Mouse (Mus musculus) bone marrow, adult 2 months (tissue): Measurements from ENCODE around the gene Rab6b. TPM values are rescaled to one million over a fixed set of nuclear protein-coding genes. Genes with fewer than 3 reads are reported as not detected.
A peak's percentile ranks its signal among the peaks of the same experiment; 100 is the strongest.

Experiments used
- H3K27ac ChIP-seq: fragments of 200-500 bp; 2 replicates; pipeline ENCODE4 v1.5.1; 2012; ENCODE audit warnings: low read depth, mild to moderate bottlenecking, control low read depth, inconsistent platforms, low read length; ENCODE audit not compliant: control insufficient read depth, poor library complexity, insufficient read depth
- H3K4me1 ChIP-seq: fragments of 200-500 bp; 2 replicates; pipeline ENCODE4 v1.6.1; 2011; ENCODE audit warnings: low read length; ENCODE audit not compliant: control insufficient read depth, insufficient read depth
- H3K4me3 ChIP-seq: fragments of 200-500 bp; replicated peaks from 2 replicates; pipeline ENCODE3; 2011; ENCODE audit warnings: mild to moderate bottlenecking, low read depth, low read length, control low read depth; ENCODE audit not compliant: control insufficient read depth
- CTCF ChIP-seq: fragments of 200-500 bp; IDR thresholded peaks from 2 replicates; pipeline ENCODE4 v1.5.1; 2011; ENCODE audit warnings: low read length, control low read depth; ENCODE audit not compliant: control insufficient read depth, insufficient read depth
- POLR2A ChIP-seq: fragments of 200-500 bp; IDR thresholded peaks from 2 replicates; pipeline ENCODE4 v1.6.1; 2011; ENCODE audit warnings: low read depth, mild to moderate bottlenecking, control low read depth, low read length, borderline replicate concordance; ENCODE audit not compliant: control insufficient read depth
- WGBS: fragments of 180-500 bp; shearing (Covaris S2); methylation state at CpG from one replicate; pipeline ENCODE4 v1.1.7; 2018; 5-methylcytosine and 5-hydroxymethylcytosine counted together
- polyA plus RNA-seq: library from polyadenylated mRNA; stranded (reverse); fragments of >200 nt; gene quantifications from 2 replicates; pipeline ENCODE4 v1.2.4, GENCODE M21; 2011; ENCODE audit warnings: low replicate concordance; ENCODE audit not compliant: missing spikeins, insufficient read depth, insufficient read length

The Rab6b gene
- polyA plus RNA-seq, 1 experiment = 1.3 TPM

DNA sequence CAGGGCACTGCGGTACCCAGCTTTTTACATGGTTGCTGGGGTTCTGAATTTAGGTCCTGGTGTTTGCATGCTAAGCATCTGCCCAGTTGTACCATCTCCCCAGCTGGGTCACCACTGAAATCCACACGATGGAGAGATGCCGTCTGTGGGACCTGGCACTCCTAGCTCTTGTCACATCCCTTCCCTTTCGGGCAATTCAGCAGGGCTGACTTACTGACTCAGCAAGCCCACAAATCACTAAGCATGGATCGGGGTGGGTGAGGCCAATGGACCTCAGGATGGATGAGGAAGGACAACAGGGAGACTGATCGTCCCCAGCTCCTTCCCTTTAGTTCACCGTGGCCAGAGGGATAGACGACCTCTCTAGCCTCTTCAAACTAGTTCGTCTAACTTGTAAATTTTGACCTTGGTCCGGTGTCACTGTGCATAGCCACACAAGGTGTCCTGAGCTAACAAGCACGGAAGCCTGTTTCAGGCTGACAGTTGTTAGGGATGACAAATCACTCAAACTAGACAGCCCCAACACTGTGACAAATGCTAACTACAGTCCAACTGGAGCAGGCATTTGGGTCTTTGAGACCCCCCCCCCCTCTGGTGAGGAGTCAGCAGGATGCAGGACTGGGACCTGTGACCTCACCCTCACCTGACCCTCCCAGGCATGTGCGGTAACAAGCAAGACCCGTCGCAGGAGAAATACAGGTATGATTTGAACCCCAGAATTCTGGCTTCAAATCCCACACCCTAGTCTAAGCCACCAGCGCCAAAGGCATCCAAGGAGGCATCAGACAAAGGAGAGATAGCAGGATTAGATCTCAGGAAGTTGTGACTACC lies 117.7 kb downstream of the Rab6b start:
- no peaks in the 10 kb centered on the region; the same call in 1 of the 2 replicates for H3K4me1 ChIP-seq
- TF ChIP-seq CTCF (no peak), POLR2A (no peak)
- H3K27ac ChIP-seq = no peak overlapping the region
- WGBS = 73% methylated on average over 15 of the region's 15 CpGs
- peak overlapping the region; percentile 8 for H3K4me3 ChIP-seq

DNA sequence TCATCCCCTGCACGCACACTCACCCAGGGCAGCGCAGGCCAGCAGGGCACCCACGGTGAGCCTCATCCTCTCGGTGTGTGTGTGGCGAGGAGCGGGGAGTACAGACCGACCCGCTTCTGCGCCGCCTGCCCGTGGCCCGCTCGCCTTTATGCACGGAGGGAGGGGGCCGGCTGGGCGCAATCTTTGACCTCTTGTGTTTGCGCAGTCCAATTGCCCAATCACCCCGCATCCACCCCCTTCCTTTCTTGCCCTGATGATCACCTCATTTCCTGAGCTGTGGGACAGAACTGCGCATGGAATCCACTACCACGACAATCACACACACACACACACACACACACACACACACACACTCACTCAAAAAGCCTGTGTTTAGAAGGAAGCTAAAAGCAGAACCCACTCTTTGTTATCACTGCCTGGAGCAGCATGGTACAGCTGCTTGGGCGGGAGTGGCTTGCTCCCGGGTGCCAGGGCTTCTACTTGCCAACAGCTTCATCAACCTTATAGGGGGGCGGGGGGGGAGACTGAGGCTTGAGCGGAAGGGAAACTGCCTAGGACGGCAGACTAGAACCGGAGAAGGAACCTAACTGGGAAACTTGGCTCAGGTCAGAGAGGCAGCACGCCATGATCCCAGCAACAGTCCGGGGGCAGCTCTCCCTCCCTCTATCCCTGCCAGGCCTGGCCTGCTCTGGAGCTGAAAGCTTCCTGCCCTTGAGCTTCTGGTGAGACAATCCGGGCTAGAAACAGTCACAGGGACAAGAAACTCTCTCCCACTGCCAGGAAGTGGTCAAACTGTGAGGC lies 118.8 kb downstream of the Rab6b start, which contains the start of the genes Gm20425 and Trf:
TSS of gene Gm20425 (minus strand) at position 157 of the 801 bp plus-strand sequence.
TSS of gene Trf (minus strand) at position 294 of the 801 bp plus-strand sequence.
- H3K4me1 ChIP-seq = no peaks in the 10 kb centered on the region; the same call in 1 of the 2 replicates
- 1% methylated on average over 29 of the region's 29 CpGs for WGBS
- H3K27ac ChIP-seq = peak within 1 kb of the TSS; percentile 51
- TF ChIP-seq CTCF (no peak), POLR2A (peak; percentile 54; the same call in 1 of the 2 replicates)
- H3K4me3 ChIP-seq = peak within 1 kb of the TSS; percentile 79

DNA sequence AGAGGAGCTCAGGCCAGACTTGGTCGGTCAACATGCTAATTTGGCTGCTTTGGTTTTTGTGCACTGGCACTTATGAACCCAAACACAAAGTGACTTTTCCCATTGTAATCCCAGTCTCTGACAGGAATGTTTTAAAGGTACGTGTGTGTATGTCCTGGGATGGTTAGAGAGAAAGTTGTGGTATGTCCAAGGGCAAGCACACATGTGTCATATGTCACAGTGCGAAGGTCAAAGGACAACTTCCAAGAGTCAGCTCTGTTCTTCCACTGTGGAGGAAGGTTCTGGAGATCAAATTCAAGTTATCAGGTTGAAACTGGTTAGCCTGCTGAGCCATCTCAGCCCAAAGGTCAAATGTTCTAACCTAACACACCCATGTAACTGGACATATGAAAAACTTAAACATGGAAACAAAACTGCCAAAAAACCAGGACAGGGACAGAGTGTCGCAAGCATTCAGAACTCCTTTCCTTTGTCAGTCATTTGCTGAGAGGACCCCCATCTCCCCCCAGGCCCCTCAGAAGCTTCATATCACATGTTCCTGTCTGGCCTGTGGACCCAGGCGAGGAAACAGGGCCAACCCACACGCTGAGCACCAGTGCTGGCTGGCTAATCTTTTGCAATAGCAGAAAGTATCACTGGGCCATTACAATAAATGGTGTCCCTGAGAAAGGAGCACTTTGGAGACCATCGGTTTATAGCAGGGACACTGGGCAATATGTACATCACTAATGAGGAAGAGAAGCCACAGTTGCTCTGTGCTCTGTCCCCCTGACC lies 120.8 kb downstream of the Rab6b start:
- no peak overlapping the region for H3K27ac ChIP-seq
- no peaks in the 10 kb centered on the region; the same call in 1 of the 2 replicates for H3K4me1 ChIP-seq
- WGBS = 68% methylated on average over 7 of the region's 7 CpGs

DNA sequence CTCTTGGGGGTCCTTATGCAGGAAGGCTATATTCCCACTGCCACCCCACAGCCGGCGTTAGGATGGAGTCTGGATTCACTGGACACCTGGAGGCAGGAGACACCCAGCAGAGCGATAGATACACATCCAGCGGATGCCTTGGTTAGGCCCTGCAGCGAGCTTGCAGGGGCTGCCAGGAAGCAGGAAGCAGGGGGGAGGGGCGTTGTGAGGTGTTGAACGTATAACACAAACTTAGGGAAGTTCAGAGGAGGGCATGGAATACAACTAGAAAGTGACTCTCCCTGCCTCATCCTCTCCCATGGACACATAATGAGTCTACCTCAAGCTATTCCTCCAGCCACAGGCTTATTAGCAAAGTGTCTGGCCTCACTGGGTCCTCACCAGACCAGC lies 121.4 kb downstream of the Rab6b start:
- 44% methylated on average over 7 of the region's 7 CpGs for WGBS
- TF ChIP-seq CTCF (no peak), POLR2A (no peak)
- H3K4me3 ChIP-seq = no peak overlapping the region
- no peak overlapping the region for H3K27ac ChIP-seq
- H3K4me1 ChIP-seq = no peaks in the 10 kb centered on the region; the same call in 1 of the 2 replicates

More for the DNA sequence above, 120.8 kb downstream of the Rab6b start:
- TF ChIP-seq CTCF (no peak), POLR2A (no peak)
- no peak overlapping the region for H3K4me3 ChIP-seq

DNA sequence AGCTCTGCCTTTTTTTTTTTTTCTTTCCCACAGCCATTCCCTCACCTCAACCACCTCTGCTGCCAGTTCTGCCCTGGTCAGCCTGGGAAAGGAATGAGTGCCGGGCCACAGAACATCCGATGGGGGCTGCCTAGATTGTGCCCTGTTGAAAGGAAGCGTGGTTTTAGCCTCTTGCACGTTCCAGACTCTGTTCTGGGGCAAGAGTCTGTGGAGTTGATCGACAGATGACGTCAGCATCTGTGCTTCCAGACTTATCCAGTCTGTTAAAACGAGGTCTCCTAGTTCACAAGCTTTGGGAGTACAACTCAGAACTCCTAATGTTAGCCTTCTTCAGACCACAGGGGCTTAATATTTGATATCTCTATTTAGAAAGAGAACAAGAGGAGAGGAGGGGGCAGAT lies 122.5 kb downstream of the Rab6b start:
- H3K4me3 ChIP-seq = no peak overlapping the region
- 0 out of 2 replicates have a peak overlapping the region, but pooled peaks have one; percentile 14 for H3K27ac ChIP-seq
- no peaks in the 10 kb centered on the region; the same call in 1 of the 2 replicates for H3K4me1 ChIP-seq
- no peak for TF ChIP-seq POLR2A
- TF ChIP-seq CTCF = no peak
- WGBS = 30% methylated on average over 7 of the region's 7 CpGs

DNA sequence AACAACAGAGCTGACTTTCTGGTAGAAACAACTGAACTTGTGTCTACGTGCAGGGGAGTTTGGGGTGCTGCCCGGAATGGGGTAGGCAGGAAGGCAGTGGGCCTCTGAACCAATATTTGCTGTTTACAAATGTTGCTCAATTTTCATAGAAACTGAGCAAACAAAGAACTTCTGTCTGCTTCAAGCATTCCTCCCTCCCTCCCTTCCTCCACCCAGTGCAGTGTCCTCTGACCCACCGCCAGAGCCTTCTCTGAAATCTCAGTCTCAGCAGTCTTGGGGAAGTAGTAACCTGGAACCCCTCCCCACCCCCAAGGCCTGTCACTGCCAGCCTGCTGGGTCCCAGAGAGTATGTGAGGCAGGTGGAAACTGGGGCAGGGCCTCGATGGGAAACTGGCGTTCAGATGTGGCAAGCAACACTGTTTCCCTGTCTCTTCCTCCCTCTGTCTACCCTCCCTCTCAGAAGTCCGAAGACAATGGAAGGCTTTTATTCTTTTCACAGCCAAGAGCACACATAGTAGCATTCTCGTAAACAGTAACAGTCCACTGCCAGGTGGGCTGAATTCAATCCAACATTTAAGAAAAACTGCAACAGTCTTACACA lies 123.1 kb downstream of the Rab6b start:
- no peak overlapping the region for H3K4me3 ChIP-seq
- WGBS = 50% methylated on average over 7 of the region's 7 CpGs
- TF ChIP-seq POLR2A (no peak), CTCF (no peak)
- no peaks in the 10 kb centered on the region; the same call in 1 of the 2 replicates for H3K4me1 ChIP-seq
- no peak overlapping the region for H3K27ac ChIP-seq

Other genes starting within 250 kb of the Rab6b start
- gene Slco2a1, start 123.1 kb upstream of the Rab6b start, polyA plus RNA-seq = 0.57 and 0.77 TPM in 2 replicates
- 5.3 and 5.5 TPM in 2 replicates for gene Srprb, start 90.3 kb downstream of the Rab6b start, polyA plus RNA-seq
- not detected in 2 replicates for gene Gm20425, start 118.5 kb downstream of the Rab6b start, polyA plus RNA-seq
- gene Trf, start 118.7 kb downstream of the Rab6b start, polyA plus RNA-seq = 77.9 and 106 TPM in 2 replicates
- gene 1300017J02Rik, start 193.3 kb downstream of the Rab6b start, polyA plus RNA-seq = 52.1 and 67.0 TPM in 2 replicates
- 46.9 and 52.8 TPM in 2 replicates for gene Topbp1, start 193.4 kb downstream of the Rab6b start, polyA plus RNA-seq